Mouse (Mus musculus) heart, adult 9 months (tissue): ENCODE measurements around the gene Actn2.

Experiments used
- DNase-seq, 2 experiments: peaks; one replicate each; pipeline ENCODE4 v3.0.0; 2022; ENCODE audit warnings: low spot score in 2 of 2

Actn2 gene

GRCm38 (mm10) chr13:12257391-12258380, 82.9 kb downstream of the Actn2 start, which contains the start of gene Mtr:
Gene Mtr (minus strand): TSS chr13:12258113.
- DNase-seq: peak; percentile 94

GRCm38 (mm10) chr13:12256871-12257390, 83.6 kb downstream of the Actn2 start:
- no peak for DNase-seq

- DNase-seq: no peak
Observed at GRCm38 (mm10) chr13:12255911-12256705, 84.5 kb downstream of the Actn2 start.

- no peak for DNase-seq
Observed at GRCm38 (mm10) chr13:12250496-12250895, 90.1 kb downstream of the Actn2 start.

GRCm38 (mm10) chr13:12249195-12249898, 91.2 kb downstream of the Actn2 start:
- no peak for DNase-seq

GRCm38 (mm10) chr13:12245938-12246337, 94.6 kb downstream of the Actn2 start:
- no peak for DNase-seq

- peak; percentile 8 to 54 for DNase-seq
Observed at GRCm38 (mm10) chr13:12243991-12244390, 96.6 kb downstream of the Actn2 start.

- no peak for DNase-seq
Observed at GRCm38 (mm10) chr13:12232141-12232540, 108.4 kb downstream of the Actn2 start.

GRCm38 (mm10) chr13:12228248-12228647, 112.3 kb downstream of the Actn2 start:
- DNase-seq: no peak

GRCm38 (mm10) chr13:12227606-12228005, 113.0 kb downstream of the Actn2 start:
- DNase-seq: no peak
